Mouse (Mus musculus) liver, embryonic 15.5 days (tissue): ENCODE data around the gene H2-Q1. TPM values are rescaled to one million over a fixed set of nuclear protein-coding genes. Genes with fewer than 3 reads are reported as not detected.
"Not testable (repeated sequence)": the region's sequence is repeated elsewhere in the genome, so short reads cannot be mapped to it uniquely, and the experiment has no call there.

Experiments used
- ATAC-seq: fragments of 200-750 bp; cut with Nextera tagmentation; 2 replicates; pipeline ENCODE4 v1.8.0; 2017; ENCODE audit warnings: moderate number of reproducible peaks, mild to moderate bottlenecking, moderate library complexity; ENCODE audit not compliant: insufficient read depth
- H3K27ac ChIP-seq: fragments of 300-500 bp; sonication (generic); replicated peaks from 2 replicates; pipeline ENCODE4 v1.5.1; 2015; ENCODE audit warnings: mild to moderate bottlenecking, inconsistent platforms
- H3K27me3 ChIP-seq: fragments of 300-500 bp; sonication (generic); 2 replicates; pipeline ENCODE4 v1.6.1; 2015; ENCODE audit warnings: mild to moderate bottlenecking, inconsistent platforms
- H3K36me3 ChIP-seq: fragments of 300-500 bp; sonication (generic); replicated peaks from 2 replicates; pipeline ENCODE4 v1.6.1; 2015; ENCODE audit warnings: moderate library complexity, mild to moderate bottlenecking, inconsistent platforms
- H3K4me1 ChIP-seq: fragments of 300-500 bp; sonication (generic); replicated peaks from 2 replicates; pipeline ENCODE4 v1.6.1; 2015; ENCODE audit warnings: inconsistent platforms
- H3K4me2 ChIP-seq: fragments of 300-500 bp; sonication (generic); 2 replicates; pipeline ENCODE4 v1.6.1; 2015; ENCODE audit warnings: moderate library complexity, mild to moderate bottlenecking, inconsistent platforms
- H3K4me3 ChIP-seq: fragments of 300-500 bp; sonication (generic); replicated peaks from 2 replicates; pipeline ENCODE4 v1.5.1; 2015; ENCODE audit warnings: mild to moderate bottlenecking, inconsistent platforms
- H3K9ac ChIP-seq: fragments of 300-500 bp; sonication (generic); 2 replicates; pipeline ENCODE4 v1.6.1; 2015; ENCODE audit warnings: moderate library complexity, mild to moderate bottlenecking, inconsistent platforms
- H3K9me3 ChIP-seq: fragments of 300-500 bp; sonication (generic); replicated peaks from 2 replicates; pipeline ENCODE4 v1.6.1; 2016; ENCODE audit warnings: inconsistent platforms
- WGBS: fragments of 180-500 bp; shearing (Covaris S2); methylation state at CpG from one replicate; pipeline ENCODE4 v1.1.7; 2015; ENCODE audit warnings: mixed read lengths; ENCODE audit not compliant: insufficient replicate concordance; 5-methylcytosine and 5-hydroxymethylcytosine counted together
- polyA plus RNA-seq: library from polyadenylated mRNA; unstranded; fragments of >200 nt; fragmentation: Nextera tagmentation; extraction: Ambion mirVana; gene quantifications from 2 replicates; pipeline ENCODE4 v1.2.1, GENCODE M21; 2015

Gene H2-Q1
- polyA plus RNA-seq, 1 experiment from 2014 or later, result 0.58 TPM

DNA sequence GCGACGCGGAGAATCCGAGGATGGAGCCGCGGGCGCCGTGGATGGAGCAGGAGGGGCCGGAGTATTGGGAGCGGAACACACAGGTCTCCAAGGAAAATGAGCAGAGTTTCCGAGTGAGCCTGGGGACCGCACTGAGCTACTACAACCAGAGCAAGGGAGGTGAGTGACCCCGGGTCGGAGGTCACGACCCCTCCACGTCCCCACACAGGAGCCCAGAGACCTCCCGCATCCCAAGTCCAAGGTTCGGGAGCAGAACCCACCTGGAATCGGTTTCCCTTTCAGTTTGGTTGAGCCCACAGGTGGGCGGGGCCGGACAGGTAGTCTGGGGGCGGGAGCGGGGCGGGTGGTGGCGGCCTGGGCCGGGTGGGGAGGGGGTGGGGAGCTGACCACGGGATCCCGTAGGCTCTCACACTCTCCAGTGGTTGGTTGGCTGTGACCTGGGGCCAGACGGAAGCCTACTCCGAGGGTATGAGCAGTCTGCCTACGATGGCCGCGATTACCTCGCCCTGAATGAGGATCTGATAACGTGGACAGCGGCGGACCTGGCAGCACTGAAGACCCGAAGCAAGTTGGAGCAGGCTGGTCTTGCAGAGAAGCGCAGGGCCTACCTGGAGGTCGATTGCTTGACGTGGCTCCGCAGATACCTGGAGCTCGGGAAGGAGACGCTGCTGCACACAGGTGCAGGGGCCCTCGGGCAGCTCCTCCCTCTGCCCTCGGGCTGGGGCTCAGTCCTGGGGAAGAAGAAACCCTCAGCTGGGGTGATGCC is 22.7 kb downstream of the H2-Q1 start:
- H3K9me3 ChIP-seq, result no peaks in the 10 kb centered on the region
- H3K27ac ChIP-seq, result no peak overlapping the region
- H3K36me3 ChIP-seq, result no peaks in the 10 kb centered on the region
- WGBS, result 2% methylated on average over 46 of the region's 46 CpGs
- H3K4me3 ChIP-seq, result peak overlapping the region; percentile 43
- 0 out of 2 replicates have a peak, but pooled peaks cover 3% of the 10 kb centered on the region for H3K4me1 ChIP-seq
- peaks cover 64% of the 10 kb centered on the region for H3K27me3 ChIP-seq
- H3K4me2 ChIP-seq, result peak overlapping the region; percentile 58
- H3K9ac ChIP-seq, result no peak overlapping the region
- 0 out of 2 replicates have a peak, but pooled peaks have one; percentile 40 for ATAC-seq

DNA sequence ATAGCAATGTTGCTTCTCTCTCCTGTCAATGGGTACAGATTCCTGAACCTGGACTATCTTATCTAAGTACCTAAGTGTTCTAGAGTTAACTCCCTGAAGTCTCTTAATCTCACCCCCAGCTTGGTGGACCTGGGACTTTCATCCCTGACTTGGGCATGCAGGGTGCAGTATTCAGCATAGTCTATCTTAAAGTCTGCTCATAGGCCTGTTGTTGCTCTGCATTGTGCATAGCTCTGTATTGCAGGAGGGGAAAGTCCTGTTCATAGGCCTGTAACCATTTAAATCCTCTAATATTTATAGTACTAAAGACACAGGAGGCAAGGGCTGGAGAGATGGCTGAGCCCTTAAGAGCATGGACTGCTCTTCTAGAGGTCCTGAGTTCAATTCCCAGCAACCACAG is 27.5 kb downstream of the H2-Q1 start:
- H3K4me3 ChIP-seq, H3K27ac ChIP-seq, H3K9me3 ChIP-seq, H3K4me2 ChIP-seq, H3K36me3 ChIP-seq, ATAC-seq, H3K9ac ChIP-seq, H3K4me1 ChIP-seq: not testable (repeated sequence)
- H3K27me3 ChIP-seq, result peaks cover 28% of the 10 kb centered on the region

DNA sequence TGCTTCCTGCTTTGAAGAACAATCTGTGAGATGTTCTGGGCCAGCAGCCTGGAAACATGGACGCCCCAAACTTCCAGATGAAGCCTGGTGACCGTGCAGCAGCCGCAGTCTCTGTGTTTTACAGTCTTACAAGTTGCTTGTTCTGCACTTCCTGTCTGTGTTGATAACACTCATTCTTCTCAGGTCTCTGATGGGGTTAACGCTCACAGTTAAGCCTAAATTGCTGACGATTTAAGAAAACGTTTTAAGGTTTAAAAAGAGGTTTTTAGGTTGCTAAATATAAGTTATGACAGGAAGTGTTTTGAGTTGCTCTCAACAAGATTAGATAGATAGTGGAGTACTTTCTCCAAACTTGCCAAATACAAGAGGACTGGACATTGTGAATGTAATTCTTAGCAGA is 33.1 kb downstream of the H2-Q1 start:
- 19% methylated on average over 6 of the region's 6 CpGs for WGBS

DNA sequence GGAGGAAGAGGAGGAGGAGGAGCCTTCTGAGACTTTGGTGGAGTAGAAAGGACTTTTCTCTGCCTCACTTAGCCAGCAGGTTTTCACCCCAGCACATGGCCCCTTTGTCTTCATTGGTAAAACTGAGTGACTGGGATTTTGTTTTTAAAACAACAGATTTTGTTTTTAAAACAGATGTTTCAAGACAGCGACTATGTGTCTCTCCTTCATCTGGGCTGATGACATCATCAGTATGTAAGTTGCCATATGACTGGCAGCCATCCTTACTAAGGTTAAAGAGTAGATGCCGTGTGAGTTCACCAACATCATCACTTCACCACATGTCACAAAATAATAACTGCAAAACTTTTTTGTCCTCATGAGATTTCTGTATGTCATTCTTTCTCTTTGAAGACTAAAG is 33.9 kb downstream of the H2-Q1 start:
- ATAC-seq, result no peak
- 58% methylated on average over 2 of the region's 2 CpGs for WGBS

More for the DNA sequence above, 33.1 kb downstream of the H2-Q1 start:
- H3K9ac ChIP-seq, H3K4me3 ChIP-seq, H3K9me3 ChIP-seq, H3K27me3 ChIP-seq, H3K27ac ChIP-seq, H3K4me2 ChIP-seq, H3K36me3 ChIP-seq, H3K4me1 ChIP-seq, ATAC-seq: not testable (repeated sequence)

GRCm38 (mm10) chr17:35357086-35357485 is 36.9 kb downstream of the H2-Q1 start:
- Histone ChIP-seq H3K4me3 (no peak overlapping the region), H3K27me3 (peaks cover 22% of the 10 kb centered on the region), H3K4me2 (no peak overlapping the region), H3K27ac (no peak overlapping the region), H3K4me1 (no peaks in the 10 kb centered on the region), H3K9me3 (no peaks in the 10 kb centered on the region), H3K36me3 (no peaks in the 10 kb centered on the region), H3K9ac (no peak overlapping the region)
- 20% methylated on average over 1 of the region's 1 CpGs for WGBS
- ATAC-seq, result no peak

More for the DNA sequence above, 33.9 kb downstream of the H2-Q1 start:
- H3K27ac ChIP-seq, result no peak overlapping the region
- no peak overlapping the region for H3K4me2 ChIP-seq
- H3K4me1 ChIP-seq, result no peaks in the 10 kb centered on the region
- H3K9me3 ChIP-seq, result no peaks in the 10 kb centered on the region
- H3K27me3 ChIP-seq, result peaks cover 14% of the 10 kb centered on the region
- H3K9ac ChIP-seq, result no peak overlapping the region
- H3K36me3 ChIP-seq, result no peaks in the 10 kb centered on the region
- H3K4me3 ChIP-seq, result no peak overlapping the region

- Histone ChIP-seq H3K36me3 (no peaks in the 10 kb centered on the region), H3K9me3 (peaks cover 5% of the 10 kb centered on the region; the same call in 1 of the 2 replicates), H3K9ac (no peak overlapping the region), H3K27ac (no peak overlapping the region), H3K4me1 (no peaks in the 10 kb centered on the region), H3K27me3 (peaks cover 22% of the 10 kb centered on the region), H3K4me2 (peak overlapping the region; percentile 61), H3K4me3 (peak overlapping the region; percentile 42)
- 10% methylated on average over 38 of the region's 38 CpGs for WGBS
- 0 out of 2 replicates have a peak, but pooled peaks have one; percentile 12 for ATAC-seq
Observed at GRCm38 (mm10) chr17:35358763-35359469, 38.7 kb downstream of the H2-Q1 start.

DNA sequence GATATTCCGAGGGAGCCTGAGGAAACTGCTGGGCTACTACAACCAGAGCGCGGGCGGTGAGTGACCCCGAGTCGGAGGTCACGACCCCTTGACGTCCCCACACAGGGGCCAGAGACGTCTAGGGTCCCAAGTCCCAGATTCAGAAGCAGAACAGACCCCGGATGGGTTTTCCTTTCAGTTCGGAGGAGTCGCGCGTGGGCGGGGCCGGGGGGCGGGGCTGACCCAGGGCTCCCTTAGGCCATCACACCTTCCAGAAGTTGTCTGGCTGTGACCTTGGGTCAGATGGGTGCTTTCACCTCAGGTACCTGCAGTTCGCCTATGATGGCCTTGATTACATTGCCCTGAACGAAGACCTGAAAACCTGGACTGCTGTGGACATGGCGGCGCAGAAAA is 39.3 kb downstream of the H2-Q1 start:
- Histone ChIP-seq H3K4me1 (no peaks in the 10 kb centered on the region), H3K4me3 (peak overlapping the region; percentile 42), H3K9me3 (peaks cover 5% of the 10 kb centered on the region; the same call in 1 of the 2 replicates), H3K36me3 (no peaks in the 10 kb centered on the region), H3K27ac (no peak overlapping the region), H3K27me3 (peaks cover 22% of the 10 kb centered on the region), H3K9ac (no peak overlapping the region), H3K4me2 (peak overlapping the region; percentile 61)
- WGBS, result 21% methylated on average over 21 of the region's 21 CpGs
- no peak for ATAC-seq

Other genes with a start within 250 kb of the H2-Q1 start
- gene Ly6g6e, start 243.5 kb upstream of the H2-Q1 start, polyA plus RNA-seq, result 0.12 and 0.26 TPM in 2 replicates
- 0.41 and 0.70 TPM in 2 replicates for gene Ly6g6d, start 242.3 kb upstream of the H2-Q1 start, polyA plus RNA-seq
- gene Ly6g6f, start 234.8 kb upstream of the H2-Q1 start, polyA plus RNA-seq, result 5.1 and 7.0 TPM in 2 replicates
- gene Abhd16a, start 231.1 kb upstream of the H2-Q1 start, polyA plus RNA-seq, result 50.0 and 53.2 TPM in 2 replicates
- gene Ly6g5c, start 212.1 kb upstream of the H2-Q1 start, polyA plus RNA-seq, result not detected in 2 replicates
- 0.23 and 0.24 TPM in 2 replicates for gene Ly6g5b, start 205.0 kb upstream of the H2-Q1 start, polyA plus RNA-seq
- 12.8 and 15.5 TPM in 2 replicates for gene Gpank1, start 198.9 kb upstream of the H2-Q1 start, polyA plus RNA-seq
- gene Csnk2b, start 198.4 kb upstream of the H2-Q1 start, polyA plus RNA-seq, result 125 TPM in 2 replicates
- gene D17H6S53E, start 194.0 kb upstream of the H2-Q1 start, polyA plus RNA-seq, result 2.2 and 2.5 TPM in 2 replicates
- gene Apom, start 188.4 kb upstream of the H2-Q1 start, polyA plus RNA-seq, result 853 and 907 TPM in 2 replicates
- gene Bag6, start 185.2 kb upstream of the H2-Q1 start, polyA plus RNA-seq, result 19.3 and 20.0 TPM in 2 replicates
- 46.9 and 52.2 TPM in 2 replicates for gene Prrc2a, start 155.5 kb upstream of the H2-Q1 start, polyA plus RNA-seq
- 20.5 and 22.2 TPM in 2 replicates for gene Aif1, start 144.3 kb upstream of the H2-Q1 start, polyA plus RNA-seq
- 40.1 and 40.2 TPM in 2 replicates for gene Lst1, start 132.0 kb upstream of the H2-Q1 start, polyA plus RNA-seq
- gene Ltb, start 126.0 kb upstream of the H2-Q1 start, polyA plus RNA-seq, result 1.2 and 2.0 TPM in 2 replicates
- gene Tnf, start 118.4 kb upstream of the H2-Q1 start, polyA plus RNA-seq, result 0.31 and 0.36 TPM in 2 replicates
- 0.06 TPM in 1 of 2 replicates, not detected in the other for gene Lta, start 115.1 kb upstream of the H2-Q1 start, polyA plus RNA-seq
- 0.24 TPM in 1 of 2 replicates, not detected in the other for gene Gm16181, start 99.6 kb upstream of the H2-Q1 start, polyA plus RNA-seq
- gene Atp6v1g2, start 86.7 kb upstream of the H2-Q1 start, polyA plus RNA-seq, result 0.58 and 0.63 TPM in 2 replicates
- gene Nfkbil1, start 84.6 kb upstream of the H2-Q1 start, polyA plus RNA-seq, result 3.2 and 3.6 TPM in 2 replicates
- gene Ddx39b, start 78.7 kb upstream of the H2-Q1 start, polyA plus RNA-seq, result 141 and 150 TPM in 2 replicates
- 99.7 and 119 TPM in 2 replicates for gene H2-D1, start 57.7 kb upstream of the H2-Q1 start, polyA plus RNA-seq
- gene H2-Q2, start 21.8 kb downstream of the H2-Q1 start, polyA plus RNA-seq, result 0.94 and 1.4 TPM in 2 replicates
- gene H2-Q4, start 59.2 kb downstream of the H2-Q1 start, polyA plus RNA-seq, result 2.2 and 2.7 TPM in 2 replicates
- 9.5 and 11.9 TPM in 2 replicates for gene H2-Q6, start 104.4 kb downstream of the H2-Q1 start, polyA plus RNA-seq
- gene H2-Q7, start 118.8 kb downstream of the H2-Q1 start, polyA plus RNA-seq, result 18.4 and 18.7 TPM in 2 replicates
- 322 and 403 TPM in 2 replicates for gene H2-Q10, start 149.7 kb downstream of the H2-Q1 start, polyA plus RNA-seq
- not detected in 2 replicates for gene Pou5f1, start 185.6 kb downstream of the H2-Q1 start, polyA plus RNA-seq
- gene Tcf19, start 196.4 kb downstream of the H2-Q1 start, polyA plus RNA-seq, result 44.6 and 47.9 TPM in 2 replicates
- gene Cchcr1, start 196.7 kb downstream of the H2-Q1 start, polyA plus RNA-seq, result 7.4 and 8.7 TPM in 2 replicates
- 0.14 TPM in 2 replicates for gene Psors1c2, start 212.8 kb downstream of the H2-Q1 start, polyA plus RNA-seq
- gene Cdsn, start 231.7 kb downstream of the H2-Q1 start, polyA plus RNA-seq, result 0.03 and 0.05 TPM in 2 replicates
- not detected in 2 replicates for gene 2300002M23Rik, start 247.0 kb downstream of the H2-Q1 start, polyA plus RNA-seq